Mouse (Mus musculus): ENCODE results near the gene Eif4e1b.

Gene Eif4e1b

DNA sequence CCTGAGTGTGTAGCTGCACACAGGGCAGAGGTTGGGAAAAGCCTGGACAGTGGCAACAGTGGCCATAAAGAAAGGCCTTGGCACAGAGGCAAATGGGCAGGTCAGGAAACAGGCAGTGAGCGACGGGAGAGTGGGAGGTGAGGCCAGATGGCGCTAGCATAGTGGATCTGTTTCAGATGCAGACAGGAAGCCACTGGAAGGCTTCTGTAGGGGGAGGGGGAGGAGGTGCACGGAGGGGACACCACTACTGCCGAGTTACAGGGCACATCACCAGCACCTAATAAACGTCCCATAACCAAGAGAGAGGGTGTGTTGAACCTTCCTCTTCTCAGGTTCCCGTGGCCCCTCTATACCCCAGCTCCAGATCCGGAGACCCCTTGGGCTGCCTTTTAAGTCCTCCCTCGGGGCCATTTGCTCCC, 53.7 kb downstream of the Eif4e1b start:
- ATAC-seq (ENCODE audit: insufficient number of reproducible peaks, low FRiP score, low TSS enrichment) = peak; percentile 66; the same call in 1 of the 2 replicates
